Mouse (Mus musculus) cerebellum, adult 2 months (tissue): ENCODE measurements around the gene Slc25a36. TPM values are rescaled to one million over a fixed set of nuclear protein-coding genes. Genes with fewer than 3 reads are reported as not detected.

Experiments used
- DNase-seq, 2 experiments: peaks; one replicate each; pipeline ENCODE4 v3.0.0; 2021
- H3K27ac ChIP-seq: fragments of 200-500 bp; 2 replicates; pipeline ENCODE4 v1.5.1; 2012; ENCODE audit warnings: low read length, control low read depth, inconsistent platforms; ENCODE audit not compliant: insufficient read depth
- H3K27me3 ChIP-seq: fragments of 200-500 bp; 2 replicates; pipeline ENCODE4 v1.6.1; 2012; ENCODE audit warnings: inconsistent platforms, mild to moderate bottlenecking, low read length, moderate library complexity; ENCODE audit not compliant: control insufficient read depth, insufficient read depth
- H3K4me1 ChIP-seq: fragments of 200-500 bp; 2 replicates; pipeline ENCODE4 v1.6.1; 2011; ENCODE audit warnings: low read length; ENCODE audit not compliant: control insufficient read depth, insufficient read depth
- H3K4me3 ChIP-seq: fragments of 200-500 bp; replicated peaks from 2 replicates; pipeline ENCODE3; 2011; ENCODE audit warnings: mild to moderate bottlenecking, low read depth, low read length, control low read depth; ENCODE audit not compliant: insufficient read depth
- CTCF ChIP-seq: fragments of 200-500 bp; IDR thresholded peaks from 2 replicates; pipeline ENCODE4 v1.5.1; 2011; ENCODE audit warnings: low read depth, mild to moderate bottlenecking, control low read depth, low read length, moderate library complexity, borderline replicate concordance; ENCODE audit not compliant: insufficient read depth
- POLR2A ChIP-seq: fragments of 200-500 bp; IDR thresholded peaks from 2 replicates; pipeline ENCODE4 v1.6.1; 2011; ENCODE audit warnings: low read length, control low read depth, borderline replicate concordance; ENCODE audit not compliant: insufficient read depth
- WGBS: fragments of 180-500 bp; shearing (Covaris S2); methylation state at CpG from one replicate; pipeline ENCODE4 v1.1.7; 2018; 5-methylcytosine and 5-hydroxymethylcytosine counted together
- polyA plus RNA-seq: library from polyadenylated mRNA; depleted of rRNA; stranded (reverse); fragments of >200 nt; gene quantifications from 2 replicates; pipeline ENCODE4 v1.2.3, GENCODE M21; 2012

Gene Slc25a36
- polyA plus RNA-seq, 1 experiment, result 53.2 TPM

DNA sequence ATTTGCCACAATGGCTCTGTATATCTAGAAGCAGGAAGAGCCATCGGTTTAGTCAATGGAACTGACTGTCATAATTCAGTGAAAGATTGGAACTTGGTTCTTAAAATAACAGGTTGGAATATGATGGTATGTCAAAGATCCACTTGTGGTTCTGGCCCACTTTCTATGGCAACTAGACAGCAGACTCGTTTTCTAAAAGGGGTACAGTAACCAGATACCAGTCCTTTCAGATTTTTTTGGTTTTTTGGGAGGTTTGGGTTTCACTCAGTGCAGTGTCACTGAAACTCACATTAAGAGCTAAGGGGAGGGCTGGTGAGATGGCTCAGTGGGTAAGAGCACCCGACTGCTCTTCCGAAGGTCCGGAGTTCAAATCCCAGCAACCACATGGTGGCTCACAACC lies 41.5 kb downstream of the Slc25a36 start:
- Histone ChIP-seq H3K27me3 (no peaks in the 10 kb centered on the region), H3K4me3 (no peak overlapping the region), H3K27ac (no peak overlapping the region), H3K4me1 (no peaks in the 10 kb centered on the region)
- no peak for TF ChIP-seq CTCF
- WGBS, result 90% methylated on average over 5 of the region's 5 CpGs
- DNase-seq, result no peak

DNA sequence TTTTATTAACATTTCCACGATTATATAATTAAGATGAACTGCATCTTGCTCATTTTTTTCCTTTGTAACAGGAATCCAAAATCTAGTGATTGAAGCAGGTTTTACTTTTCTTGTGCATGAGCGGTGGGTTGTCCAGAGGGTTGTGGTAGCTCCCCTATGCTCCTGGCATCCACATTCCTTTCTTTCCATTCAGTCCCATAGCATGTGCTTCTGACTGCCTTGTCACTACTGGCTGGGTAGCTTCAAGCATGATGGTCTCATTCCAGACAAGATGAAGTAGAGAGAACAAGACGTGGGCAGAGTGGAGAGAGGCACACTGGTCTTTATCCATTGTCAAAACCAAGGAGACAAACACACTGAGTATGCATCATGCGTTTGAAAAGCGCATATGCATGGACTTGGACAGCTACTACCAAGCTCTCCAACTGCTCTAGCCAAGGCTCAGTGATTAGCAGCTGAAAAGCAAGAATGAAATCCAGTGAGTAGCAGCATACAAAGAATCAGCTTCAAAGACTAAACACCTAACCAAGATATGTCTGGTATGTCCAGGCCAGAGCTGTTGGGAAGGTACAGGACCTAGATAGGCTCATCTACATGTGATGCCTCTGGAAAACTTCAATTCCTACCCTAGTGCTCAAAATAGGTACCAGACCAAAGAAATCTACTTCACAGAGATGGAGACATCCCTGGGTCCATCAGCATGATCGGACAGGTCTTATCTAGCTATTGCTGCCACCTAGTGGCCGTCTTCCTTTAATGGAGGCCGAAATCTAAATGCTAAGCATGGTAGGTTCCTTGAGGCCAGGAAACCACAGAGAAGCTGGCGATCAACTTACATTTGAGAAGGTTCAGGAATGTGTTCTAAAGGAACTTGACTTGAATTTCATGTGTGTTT lies 42.5 kb downstream of the Slc25a36 start:
- Histone ChIP-seq H3K27ac (no peak overlapping the region), H3K4me3 (no peak overlapping the region), H3K27me3 (no peaks in the 10 kb centered on the region), H3K4me1 (no peaks in the 10 kb centered on the region)
- DNase-seq, result peak; percentile 75 to 77
- 47% methylated on average over 9 of the region's 9 CpGs for WGBS
- TF ChIP-seq POLR2A (no peak), CTCF (peak; percentile 80)

DNA sequence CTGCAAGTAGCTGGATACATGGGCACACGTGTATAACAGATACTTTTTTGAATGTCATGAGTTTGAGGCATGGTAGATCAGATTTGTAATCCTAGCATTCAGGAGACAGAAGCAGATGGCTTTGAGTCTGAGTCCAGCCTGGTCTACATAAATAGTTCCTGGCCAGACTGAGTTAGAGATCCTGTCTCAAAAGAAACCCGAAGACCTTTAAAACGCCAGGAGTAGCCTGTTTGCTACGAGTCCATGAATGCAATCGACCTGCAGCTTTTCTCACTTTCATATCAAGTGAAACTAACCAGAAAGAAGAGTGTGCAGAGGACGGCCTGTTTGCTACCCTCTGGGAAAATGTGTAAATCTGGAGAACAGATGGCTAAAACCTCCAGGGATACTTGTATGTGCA lies 43.2 kb downstream of the Slc25a36 start:
- TF ChIP-seq CTCF (no peak), POLR2A (no peak)
- no peak for DNase-seq
- Histone ChIP-seq H3K4me3 (no peak overlapping the region), H3K27ac (no peak overlapping the region), H3K4me1 (no peaks in the 10 kb centered on the region), H3K27me3 (no peaks in the 10 kb centered on the region)
- WGBS, result 64% methylated on average over 6 of the region's 6 CpGs

DNA sequence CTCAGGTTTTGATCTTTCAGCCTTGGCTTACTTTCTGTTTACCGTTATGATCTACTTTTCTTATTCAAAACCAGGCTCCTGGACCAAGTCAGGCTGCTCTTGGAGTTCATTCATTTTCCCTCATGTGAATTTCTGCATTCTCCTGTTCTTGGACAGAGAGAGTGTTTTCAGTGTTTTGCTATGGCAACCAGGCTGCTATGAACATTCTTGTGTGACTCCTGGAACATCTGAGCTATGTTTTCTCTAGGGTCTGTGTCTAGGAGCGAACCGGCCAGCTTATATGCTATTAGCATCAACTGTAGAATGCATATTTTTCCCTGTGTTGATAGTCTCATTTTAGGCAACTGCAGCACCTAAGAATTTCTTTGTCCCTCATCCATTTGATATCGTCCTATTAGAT lies 45.1 kb downstream of the Slc25a36 start:
- Histone ChIP-seq H3K4me3 (no peak overlapping the region), H3K27me3 (no peaks in the 10 kb centered on the region), H3K4me1 (no peaks in the 10 kb centered on the region), H3K27ac (no peak overlapping the region)
- WGBS, result 45% methylated on average over 4 of the region's 4 CpGs
- no peak for DNase-seq
- no peak for TF ChIP-seq POLR2A

- no peak overlapping the region for H3K27ac ChIP-seq
- WGBS, result 59% methylated on average over 5 of the region's 5 CpGs
- H3K4me1 ChIP-seq, result no peaks in the 10 kb centered on the region
- TF ChIP-seq POLR2A (no peak), CTCF (no peak)
- no peak for DNase-seq
- no peak overlapping the region for H3K4me3 ChIP-seq
- no peaks in the 10 kb centered on the region for H3K27me3 ChIP-seq
Observed at GRCm38 (mm10) chr9:97065216-97065615, 45.7 kb downstream of the Slc25a36 start.

- TF ChIP-seq CTCF (no peak), POLR2A (no peak)
- no peaks in the 10 kb centered on the region for H3K27me3 ChIP-seq
- H3K27ac ChIP-seq, result no peak overlapping the region
- 98% methylated on average over 1 of the region's 1 CpGs for WGBS
- no peaks in the 10 kb centered on the region for H3K4me1 ChIP-seq
- no peak overlapping the region for H3K4me3 ChIP-seq
- DNase-seq, result no peak
Observed at GRCm38 (mm10) chr9:97064161-97064560, 46.8 kb downstream of the Slc25a36 start.

DNA sequence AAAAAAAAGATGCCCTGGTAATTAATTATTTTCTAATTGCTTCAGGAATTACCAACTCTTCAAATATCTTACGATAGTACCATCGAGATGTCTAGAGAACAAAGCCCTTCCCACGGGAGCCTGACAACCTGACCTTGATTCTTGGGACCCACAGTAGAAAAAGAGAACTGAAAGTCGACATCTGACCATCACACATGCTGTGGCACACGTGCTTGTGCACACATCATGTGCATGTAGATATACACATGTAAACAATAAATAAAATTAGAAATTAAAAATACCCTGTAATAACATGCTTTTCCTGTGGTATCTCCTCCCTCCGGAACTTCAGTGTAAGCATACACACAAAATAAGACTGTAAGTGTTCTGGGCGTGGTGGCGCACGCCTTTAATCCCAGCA lies 49.3 kb downstream of the Slc25a36 start:
- Histone ChIP-seq H3K4me3 (no peak overlapping the region), H3K27me3 (no peaks in the 10 kb centered on the region), H3K4me1 (peaks cover 2% of the 10 kb centered on the region; the same call in 1 of the 2 replicates), H3K27ac (no peak overlapping the region)
- TF ChIP-seq POLR2A (no peak), CTCF (no peak)
- no peak for DNase-seq
- 93% methylated on average over 9 of the region's 9 CpGs for WGBS

GRCm38 (mm10) chr9:97056541-97057338 lies 54.2 kb downstream of the Slc25a36 start:
- 12% methylated on average over 18 of the region's 18 CpGs for WGBS
- no peak overlapping the region for H3K27ac ChIP-seq

More at GRCm38 (mm10) chr9:97056541-97057338, 54.2 kb downstream of the Slc25a36 start:
- H3K27me3 ChIP-seq, result no peaks in the 10 kb centered on the region
- no peak for DNase-seq
- TF ChIP-seq POLR2A, result no peak
- TF ChIP-seq CTCF, result no peak
- peaks cover 2% of the 10 kb centered on the region; the same call in 1 of the 2 replicates for H3K4me1 ChIP-seq
- peak overlapping the region; percentile 2 for H3K4me3 ChIP-seq
